Mouse (Mus musculus) liver, postnatal 0 days (tissue): ENCODE data around the gene Slc35f2.

Experiments used
- CTCF ChIP-seq: sonication (generic); IDR thresholded peaks from 2 replicates; pipeline ENCODE4 v1.5.1; 2016; ENCODE audit warnings: antibody characterized with exemption, low read depth
- EP300 ChIP-seq: IDR thresholded peaks from 2 replicates; pipeline ENCODE4 v1.6.1; 2016; ENCODE audit warnings: antibody characterized with exemption, low read depth, mild to moderate bottlenecking

- TF ChIP-seq EP300 (no peak), CTCF (no peak)
Measured at GRCm38 (mm10) chr9:53854525-53854924, 83.2 kb downstream of the Slc35f2 start.
